Mouse (Mus musculus) retina, adult 2 months (tissue): ENCODE data around the gene Gm21317.
"Not testable (repeated sequence)": the region's sequence is repeated elsewhere in the genome, so short reads cannot be mapped to it uniquely, and the experiment has no call there.

Source experiments
- DNase-seq: peaks from one replicate; pipeline ENCODE4 v3.0.0-alpha.2; 2012; ENCODE audit warnings: low read depth, low spot score

Gene Gm21317

DNA sequence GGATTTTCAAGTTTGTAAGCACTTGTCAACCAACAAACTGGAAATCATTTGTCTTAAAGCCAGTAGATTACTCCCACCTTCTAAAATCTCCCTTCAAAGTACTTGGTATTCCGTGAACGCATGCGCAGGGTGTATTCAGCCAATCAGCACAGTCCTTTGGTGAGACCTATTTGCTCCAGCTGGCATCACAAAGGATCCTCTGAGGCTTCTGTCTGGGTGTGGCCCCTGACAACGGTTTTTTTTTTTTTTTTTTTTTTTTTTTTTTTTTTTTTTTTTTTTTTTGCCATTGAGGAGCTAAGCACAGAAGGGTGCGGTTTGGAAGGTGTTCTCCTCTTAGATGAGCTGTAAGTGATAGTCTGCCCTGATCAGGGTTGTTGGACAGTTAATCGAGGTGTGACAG, at the start of gene Gm21317:
Gene Gm21317 (plus strand): TSS at position 301 of the 400 bp plus-strand sequence.
- DNase-seq = not testable (repeated sequence)
